Mouse (Mus musculus): ENCODE data around the gene Flywch2. TPM values are rescaled to one million over a fixed set of nuclear protein-coding genes. Genes with fewer than 3 reads are reported as not detected.

The Flywch2 gene
- polyA plus RNA-seq, 1 experiment = 0.27 TPM

- no peaks in the 10 kb centered on the region for H3K36me3 ChIP-seq (ENCODE audit: control insufficient read depth, insufficient read depth)
- H3K4me3 ChIP-seq (ENCODE audit: insufficient read depth, poor library complexity, severe bottlenecking) = no peak within 1 kb of the TSS
- H3K79me3 ChIP-seq (ENCODE audit: low read depth) = no peaks in the 10 kb centered on the region
- H3K27me3 ChIP-seq (ENCODE audit: control insufficient read depth, insufficient read depth, insufficient read length) = no peaks in the 10 kb centered on the region
- no peak for TF ChIP-seq USF1 (IDR thresholded peaks at IDR 0.05; ENCODE audit: low read depth)
- no peak for TF ChIP-seq FOSL1 (IDR thresholded peaks at IDR 0.05; ENCODE audit: insufficient read depth, low read length, poor library complexity, severe bottlenecking)
- no peak for TF ChIP-seq MAX (IDR thresholded peaks at IDR 0.05)
- no peak for TF ChIP-seq MYOD1 (IDR thresholded peaks at IDR 0.05; ENCODE audit: control insufficient read depth, insufficient read length, low read depth)
- no peak for TF ChIP-seq CEBPB (IDR thresholded peaks at IDR 0.05; ENCODE audit: low read depth)
- no peak for TF ChIP-seq CTCF (IDR thresholded peaks at IDR 0.05; ENCODE audit: control insufficient read depth, insufficient read depth, insufficient read length)
- TF ChIP-seq MYOG (IDR thresholded peaks at IDR 0.05; ENCODE audit: control insufficient read depth, extremely low read depth, insufficient read length) = no peak
- H3K79me2 ChIP-seq (ENCODE audit: control insufficient read depth, insufficient read depth) = no peaks in the 10 kb centered on the region
- no peak within 1 kb of the TSS for H3ac ChIP-seq (ENCODE audit: control insufficient read depth, insufficient read length, low read depth)
These were observed 4.6 kb upstream of the Flywch2 start, which contains the start of gene Srrm2 for GRCm38 (mm10) chr17:23790269-23791078. TSS of gene Srrm2 (plus strand) at chr17:23790532.

GRCm38 (mm10) chr17:23789749-23790268 is 3.9 kb upstream of the Flywch2 start:
- Histone ChIP-seq H3K4me3 (ENCODE audit: insufficient read depth, poor library complexity, severe bottlenecking) (no peak overlapping the region), H3K36me3 (ENCODE audit: control insufficient read depth, insufficient read depth) (no peaks in the 10 kb centered on the region), H3K79me2 (ENCODE audit: control insufficient read depth, insufficient read depth) (no peaks in the 10 kb centered on the region), H3K79me3 (ENCODE audit: low read depth) (no peaks in the 10 kb centered on the region), H3ac (ENCODE audit: control insufficient read depth, insufficient read length, low read depth) (no peak overlapping the region), H3K27me3 (ENCODE audit: control insufficient read depth, insufficient read depth, insufficient read length) (no peaks in the 10 kb centered on the region)
- TF ChIP-seq CTCF (IDR thresholded peaks at IDR 0.05; ENCODE audit: control insufficient read depth, insufficient read depth, insufficient read length) = no peak
- no peak for TF ChIP-seq USF1 (IDR thresholded peaks at IDR 0.05; ENCODE audit: low read depth)
- TF ChIP-seq CEBPB (IDR thresholded peaks at IDR 0.05; ENCODE audit: low read depth) = no peak
- no peak for TF ChIP-seq MYOD1 (IDR thresholded peaks at IDR 0.05; ENCODE audit: control insufficient read depth, insufficient read length, low read depth)
- TF ChIP-seq MYOG (IDR thresholded peaks at IDR 0.05; ENCODE audit: control insufficient read depth, extremely low read depth, insufficient read length) = no peak
- TF ChIP-seq MAX (IDR thresholded peaks at IDR 0.05) = no peak
- no peak for TF ChIP-seq FOSL1 (IDR thresholded peaks at IDR 0.05; ENCODE audit: insufficient read depth, low read length, poor library complexity, severe bottlenecking)

DNA sequence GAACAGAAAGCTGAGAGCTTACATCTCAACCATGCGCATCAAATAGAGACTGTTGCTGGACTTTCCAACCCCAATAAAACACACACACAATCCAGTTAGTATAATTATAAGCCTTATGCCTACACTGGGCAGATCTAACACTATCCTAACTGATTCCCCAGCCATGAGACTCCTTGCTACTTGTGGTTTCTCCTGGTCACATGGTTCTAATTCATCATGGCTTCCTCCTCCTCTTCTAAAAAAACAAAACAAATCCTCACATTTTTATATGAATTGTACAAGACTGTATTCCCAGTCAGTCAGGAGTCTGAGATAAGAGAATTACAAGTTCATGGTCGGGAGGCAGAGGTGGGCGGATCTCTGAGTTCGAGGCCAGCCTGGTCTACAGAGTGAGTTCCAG is 3.1 kb upstream of the Flywch2 start:
- Histone ChIP-seq H3ac (ENCODE audit: control insufficient read depth, insufficient read length, low read depth) (no peak overlapping the region), H3K4me3 (ENCODE audit: insufficient read depth, poor library complexity, severe bottlenecking) (no peak overlapping the region), H3K79me2 (ENCODE audit: control insufficient read depth, insufficient read depth) (no peaks in the 10 kb centered on the region), H3K27me3 (ENCODE audit: control insufficient read depth, insufficient read depth, insufficient read length) (no peaks in the 10 kb centered on the region), H3K79me3 (ENCODE audit: low read depth) (no peaks in the 10 kb centered on the region), H3K36me3 (ENCODE audit: control insufficient read depth, insufficient read depth) (no peaks in the 10 kb centered on the region)
- TF ChIP-seq FOSL1 (IDR thresholded peaks at IDR 0.05; ENCODE audit: insufficient read depth, low read length, poor library complexity, severe bottlenecking) = no peak
- peak; percentile 53 for TF ChIP-seq USF1 (IDR thresholded peaks at IDR 0.05; ENCODE audit: low read depth)

GRCm38 (mm10) chr17:23786510-23786931 is 640 bp upstream of the Flywch2 start:
- Histone ChIP-seq H3K36me3 (ENCODE audit: control insufficient read depth, insufficient read depth) (no peaks in the 10 kb centered on the region), H3K79me3 (ENCODE audit: low read depth) (no peaks in the 10 kb centered on the region), H3ac (ENCODE audit: control insufficient read depth, insufficient read length, low read depth) (peak overlapping the region; percentile 32), H3K27me3 (ENCODE audit: control insufficient read depth, insufficient read depth, insufficient read length) (no peaks in the 10 kb centered on the region), H3K79me2 (ENCODE audit: control insufficient read depth, insufficient read depth) (no peaks in the 10 kb centered on the region), H3K4me3 (ENCODE audit: insufficient read depth, poor library complexity, severe bottlenecking) (no peak overlapping the region)
- TF ChIP-seq MYOG (IDR thresholded peaks at IDR 0.05; ENCODE audit: control insufficient read depth, extremely low read depth, insufficient read length) = no peak
- TF ChIP-seq CEBPB (IDR thresholded peaks at IDR 0.05; ENCODE audit: low read depth) = no peak
- no peak for TF ChIP-seq CTCF (IDR thresholded peaks at IDR 0.05; ENCODE audit: control insufficient read depth, insufficient read depth, insufficient read length)
- TF ChIP-seq FOSL1 (IDR thresholded peaks at IDR 0.05; ENCODE audit: insufficient read depth, low read length, poor library complexity, severe bottlenecking) = no peak

- Histone ChIP-seq H3K79me3 (ENCODE audit: low read depth) (no peaks in the 10 kb centered on the region), H3K36me3 (ENCODE audit: control insufficient read depth, insufficient read depth) (no peaks in the 10 kb centered on the region), H3K4me3 (ENCODE audit: insufficient read depth, poor library complexity, severe bottlenecking) (no peak overlapping the region), H3K27me3 (ENCODE audit: control insufficient read depth, insufficient read depth, insufficient read length) (peaks cover 6% of the 10 kb centered on the region), H3ac (ENCODE audit: control insufficient read depth, insufficient read length, low read depth) (no peak overlapping the region), H3K79me2 (ENCODE audit: control insufficient read depth, insufficient read depth) (no peaks in the 10 kb centered on the region)
- TF ChIP-seq MYOG (IDR thresholded peaks at IDR 0.05; ENCODE audit: control insufficient read depth, extremely low read depth, insufficient read length) = no peak
- TF ChIP-seq MAX (IDR thresholded peaks at IDR 0.05) = no peak
- no peak for TF ChIP-seq MYOD1 (IDR thresholded peaks at IDR 0.05; ENCODE audit: control insufficient read depth, insufficient read length, low read depth)
- no peak for TF ChIP-seq FOSL1 (IDR thresholded peaks at IDR 0.05; ENCODE audit: insufficient read depth, low read length, poor library complexity, severe bottlenecking)
- TF ChIP-seq USF1 (IDR thresholded peaks at IDR 0.05; ENCODE audit: low read depth) = no peak
- TF ChIP-seq CEBPB (IDR thresholded peaks at IDR 0.05; ENCODE audit: low read depth) = no peak
- no peak for TF ChIP-seq CTCF (IDR thresholded peaks at IDR 0.05; ENCODE audit: control insufficient read depth, insufficient read depth, insufficient read length)
These were observed 2.5 kb downstream of the Flywch2 start for GRCm38 (mm10) chr17:23783352-23783751.
